Mouse (Mus musculus): ENCODE measurements around the gene Zfp81.
"Not testable (repeated sequence)": the region's sequence is repeated elsewhere in the genome, so short reads cannot be mapped to it uniquely, and the experiment has no call there.

Gene Zfp81

DNA sequence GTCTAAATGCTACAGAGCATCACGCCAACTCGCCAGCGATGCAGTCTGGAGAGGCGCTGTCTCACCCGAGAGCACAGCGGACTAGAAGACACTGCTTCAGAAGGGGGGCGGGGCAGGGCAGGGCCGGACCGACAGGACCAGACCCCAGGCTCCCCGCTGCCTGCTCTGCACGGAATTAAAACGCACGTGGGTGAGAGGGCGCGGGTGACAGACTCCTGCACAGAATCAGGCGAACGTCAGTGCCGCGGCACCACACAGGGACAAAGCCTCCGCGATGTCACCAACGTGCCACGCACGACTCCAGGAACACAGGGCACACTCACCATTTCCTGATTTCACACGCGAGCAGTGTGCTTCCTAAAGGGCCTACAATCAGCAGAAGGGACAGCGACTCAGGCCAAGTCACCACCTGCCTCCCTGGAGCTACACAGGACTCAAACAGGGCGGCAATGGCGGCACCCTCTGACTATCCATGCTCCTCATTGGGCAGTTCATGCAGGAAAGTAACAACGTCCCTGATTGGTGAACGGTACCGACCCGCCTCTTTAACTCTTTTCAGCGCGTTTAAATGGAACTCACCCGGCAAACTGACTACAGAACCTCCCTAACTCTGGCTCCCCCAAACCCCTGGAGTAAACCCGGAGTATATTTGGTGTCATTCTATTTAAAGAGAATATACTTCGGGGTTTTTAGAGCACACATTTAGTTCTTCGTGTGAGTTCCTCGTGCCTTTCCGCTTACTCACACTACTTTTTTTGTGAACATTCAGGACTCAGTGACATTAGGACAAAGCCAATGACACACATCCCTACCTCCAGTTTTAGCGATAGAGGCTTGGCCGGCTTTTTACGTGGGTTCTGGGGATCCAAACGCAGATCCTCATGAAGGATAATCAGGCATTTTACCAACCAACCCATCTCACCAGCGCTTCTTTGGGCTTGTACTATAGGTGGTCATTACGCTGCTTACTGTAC is at the start of gene Zfp81:
Gene Zfp81, minus strand, starts transcription at position 468 of the 974 bp plus-strand sequence.
- DNase-seq, result peak; percentile 88 to 93

DNA sequence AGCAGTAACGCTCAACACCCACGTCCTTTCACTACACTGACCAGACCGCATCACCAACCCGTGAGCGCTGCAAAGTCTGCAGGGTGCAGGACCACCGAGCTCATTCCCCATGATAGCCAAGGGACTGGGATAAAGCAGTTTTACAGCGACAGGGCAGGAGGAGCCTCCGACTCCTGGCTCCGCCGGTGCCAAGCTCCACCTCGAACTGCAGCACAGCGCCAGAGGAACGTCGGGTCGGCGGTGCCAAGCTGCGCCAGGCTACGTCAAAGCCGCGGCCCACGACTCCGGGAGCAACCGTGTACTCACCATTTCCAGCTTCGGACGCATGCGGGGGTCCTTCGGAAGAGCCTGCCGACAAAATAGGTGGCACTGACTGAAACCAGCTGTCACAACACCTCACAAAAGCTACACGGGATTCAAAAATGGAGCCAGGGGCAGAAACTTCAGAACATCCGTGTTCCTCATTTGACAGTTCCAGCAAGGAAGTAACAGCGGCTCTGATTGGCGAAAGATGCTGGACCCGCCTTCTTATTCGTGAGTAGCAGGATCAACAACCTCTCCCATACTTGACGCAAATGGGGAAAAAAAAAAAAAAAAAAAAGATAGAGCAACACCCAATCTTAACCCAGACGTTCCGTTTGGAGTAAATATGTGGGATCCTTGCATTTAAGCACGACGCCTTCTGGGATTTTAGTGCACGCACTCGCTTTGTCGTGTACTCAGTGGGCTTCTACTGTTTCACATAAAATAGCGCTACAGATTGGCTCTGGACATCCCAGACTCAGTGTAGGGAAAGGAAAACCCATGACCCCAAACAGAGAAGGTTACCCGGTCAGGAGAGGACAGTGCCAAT is 35.7 kb upstream of the Zfp81 start, which contains the start of gene Zfp101:
Gene Zfp101, minus strand, starts transcription at position 460 of the 853 bp plus-strand sequence.
- peak; percentile 94 to 95 for DNase-seq

DNA sequence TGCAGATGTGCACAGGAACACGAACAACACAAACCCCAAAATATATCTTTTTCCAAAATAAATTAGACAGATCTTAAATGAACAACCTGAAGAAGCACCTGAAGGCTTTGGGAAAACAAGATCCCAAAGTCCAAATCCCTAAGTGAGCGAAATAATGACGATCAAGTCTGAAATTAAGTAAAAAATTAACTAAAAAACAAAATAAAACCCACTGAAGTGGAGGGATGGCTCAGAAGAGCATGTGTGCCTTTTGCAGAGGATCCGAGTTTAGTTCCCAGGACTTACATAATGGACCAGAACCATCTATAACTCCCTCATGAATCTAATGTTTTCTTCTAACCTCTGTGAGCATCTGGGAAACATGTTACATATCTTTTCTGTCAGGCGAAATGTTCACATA is 33.6 kb upstream of the Zfp81 start:
- DNase-seq, result no peak

DNA sequence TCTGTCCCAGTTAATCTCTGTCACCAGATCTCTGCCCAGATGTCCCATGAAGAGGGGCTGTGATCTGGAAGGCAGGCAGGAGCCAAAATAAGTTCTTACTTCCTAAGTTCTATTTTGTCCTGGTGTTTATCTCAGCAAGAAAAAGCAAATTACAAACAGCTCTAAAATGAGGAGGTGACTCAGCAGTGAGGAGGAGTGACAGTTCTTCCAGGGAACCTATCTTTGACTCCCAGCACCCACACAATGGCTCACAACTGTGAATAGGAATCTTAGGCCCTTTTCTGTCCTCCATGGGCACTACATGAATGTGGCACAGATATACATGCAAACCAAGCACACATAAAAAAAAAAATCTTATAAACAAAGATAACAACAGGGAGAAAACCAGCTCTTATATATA is 27.0 kb upstream of the Zfp81 start:
- no peak for DNase-seq

DNA sequence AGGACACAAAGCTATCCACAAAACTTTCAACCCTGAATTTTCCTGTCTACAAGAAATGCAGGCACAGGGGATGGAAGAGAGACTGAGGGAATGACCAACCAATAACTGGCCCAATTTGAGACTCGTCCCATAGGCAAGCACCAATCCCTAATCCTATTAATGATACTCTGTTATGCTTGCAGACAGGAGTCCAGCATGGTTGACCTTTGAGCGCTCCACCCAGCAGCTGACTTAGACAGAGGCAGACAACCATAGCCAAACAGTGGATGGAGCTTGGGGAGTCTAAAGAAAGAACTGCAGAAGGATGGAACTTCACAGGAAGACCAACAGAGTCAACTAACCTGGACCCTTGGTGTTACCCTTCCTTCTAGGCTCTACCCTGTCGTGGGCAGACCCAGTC is 14.1 kb upstream of the Zfp81 start:
- DNase-seq, result peak; percentile 38 to 69

DNA sequence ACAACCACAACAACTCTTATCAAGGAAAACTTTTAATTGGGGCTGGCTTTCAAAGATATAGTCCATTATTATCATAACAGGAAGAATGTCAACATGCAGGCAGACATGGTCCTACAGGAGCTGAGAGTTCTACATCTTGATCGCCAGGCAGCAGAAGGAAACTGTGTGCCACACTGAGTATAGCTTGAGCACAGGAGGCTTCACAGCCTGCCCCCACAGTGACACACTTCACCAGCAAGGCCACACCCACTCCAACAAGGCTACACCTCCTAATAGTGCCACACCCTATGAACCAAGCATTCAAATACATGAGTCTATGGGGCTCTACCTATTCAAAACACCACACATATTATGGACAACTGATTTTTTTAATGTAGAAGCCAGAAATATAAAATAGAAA is 5.7 kb downstream of the Zfp81 start:
- DNase-seq, result no peak

DNA sequence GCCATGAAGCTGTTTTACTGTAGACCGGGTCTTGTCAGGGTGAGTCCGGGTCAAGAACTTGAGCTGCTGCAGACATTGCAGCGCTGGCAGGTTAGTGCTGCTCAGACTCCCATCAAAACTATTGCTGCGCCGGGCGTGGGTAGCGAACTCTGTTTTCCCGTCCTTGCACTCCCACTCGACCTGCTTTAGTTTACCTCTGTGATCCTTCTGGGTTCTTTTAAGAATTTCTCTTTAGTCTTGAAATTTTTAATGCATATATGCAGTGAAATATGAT is 68.9 kb downstream of the Zfp81 start:
- not testable (repeated sequence) for DNase-seq

DNA sequence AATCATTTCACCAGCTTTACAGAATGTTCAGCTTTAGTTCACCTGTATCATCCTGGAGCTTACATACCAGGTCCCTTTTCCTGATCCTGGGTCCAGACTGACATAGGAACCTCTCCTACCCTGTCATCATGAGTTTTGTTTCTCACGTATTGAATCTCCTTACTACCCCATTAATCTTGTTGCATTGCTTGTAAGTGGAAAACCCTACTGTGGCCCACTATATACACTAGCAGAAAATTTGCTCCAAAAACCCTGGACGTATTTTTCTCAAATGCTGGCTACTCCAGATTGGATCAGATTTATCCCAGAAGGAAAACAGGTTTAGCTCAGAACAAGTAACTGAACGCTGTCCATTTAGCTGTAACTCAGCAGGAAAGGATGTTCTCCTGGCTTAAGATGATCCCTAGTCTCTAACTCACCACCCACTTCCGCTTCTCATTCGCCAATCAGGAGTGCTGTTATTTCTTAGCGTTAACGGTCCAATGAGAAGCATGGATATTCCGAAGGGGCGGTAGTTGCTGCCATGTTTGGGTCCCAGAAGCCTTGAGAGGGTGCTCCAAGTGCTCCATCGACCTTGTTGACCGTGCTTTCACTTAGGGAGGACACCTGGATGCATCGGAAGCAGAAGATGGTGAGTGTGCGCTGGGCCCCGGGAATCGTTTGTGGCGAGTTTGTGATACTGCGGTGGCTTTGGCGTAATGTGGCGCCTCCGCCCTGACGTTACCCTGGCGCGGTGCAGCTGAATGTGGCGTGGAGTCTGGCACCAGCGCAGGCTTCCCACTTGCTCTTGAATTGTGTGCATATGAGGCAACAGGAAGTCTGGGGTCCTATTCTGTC is 69.4 kb downstream of the Zfp81 start, which contains the start of gene Zfp955b:
Gene Zfp955b, plus strand, starts transcription at position 506 of the 837 bp plus-strand sequence.
- not testable (repeated sequence) for DNase-seq

Measured in kidney, postnatal 25 days (tissue).